Mouse (Mus musculus) liver, embryonic 15.5 days (tissue): ENCODE measurements at regions not wholly inside any gene's neighbourhood (a gene's known extent, or its start where the extent isn't known, plus 50 kb on each side); places are given as distances from the start of the nearest gene placed in this dataset.

ENCODE experiments used
- ATAC-seq: fragments of 200-750 bp; cut with Nextera tagmentation; 2 replicates; pipeline ENCODE4 v1.8.0; 2017; ENCODE audit warnings: moderate number of reproducible peaks, mild to moderate bottlenecking, moderate library complexity; ENCODE audit not compliant: insufficient read depth
- H3K27ac ChIP-seq: fragments of 300-500 bp; sonication (generic); replicated peaks from 2 replicates; pipeline ENCODE4 v1.5.1; 2015; ENCODE audit warnings: mild to moderate bottlenecking, inconsistent platforms
- H3K27me3 ChIP-seq: fragments of 300-500 bp; sonication (generic); 2 replicates; pipeline ENCODE4 v1.6.1; 2015; ENCODE audit warnings: mild to moderate bottlenecking, inconsistent platforms
- H3K36me3 ChIP-seq: fragments of 300-500 bp; sonication (generic); replicated peaks from 2 replicates; pipeline ENCODE4 v1.6.1; 2015; ENCODE audit warnings: moderate library complexity, mild to moderate bottlenecking, inconsistent platforms
- H3K4me1 ChIP-seq: fragments of 300-500 bp; sonication (generic); replicated peaks from 2 replicates; pipeline ENCODE4 v1.6.1; 2015; ENCODE audit warnings: inconsistent platforms
- H3K4me2 ChIP-seq: fragments of 300-500 bp; sonication (generic); 2 replicates; pipeline ENCODE4 v1.6.1; 2015; ENCODE audit warnings: moderate library complexity, mild to moderate bottlenecking, inconsistent platforms
- H3K4me3 ChIP-seq: fragments of 300-500 bp; sonication (generic); replicated peaks from 2 replicates; pipeline ENCODE4 v1.5.1; 2015; ENCODE audit warnings: mild to moderate bottlenecking, inconsistent platforms
- H3K9ac ChIP-seq: fragments of 300-500 bp; sonication (generic); 2 replicates; pipeline ENCODE4 v1.6.1; 2015; ENCODE audit warnings: moderate library complexity, mild to moderate bottlenecking, inconsistent platforms
- H3K9me3 ChIP-seq: fragments of 300-500 bp; sonication (generic); replicated peaks from 2 replicates; pipeline ENCODE4 v1.6.1; 2016; ENCODE audit warnings: inconsistent platforms
- WGBS: fragments of 180-500 bp; shearing (Covaris S2); methylation state at CpG from one replicate; pipeline ENCODE4 v1.1.7; 2015; ENCODE audit warnings: mixed read lengths; ENCODE audit not compliant: insufficient replicate concordance; 5-methylcytosine and 5-hydroxymethylcytosine counted together

DNA sequence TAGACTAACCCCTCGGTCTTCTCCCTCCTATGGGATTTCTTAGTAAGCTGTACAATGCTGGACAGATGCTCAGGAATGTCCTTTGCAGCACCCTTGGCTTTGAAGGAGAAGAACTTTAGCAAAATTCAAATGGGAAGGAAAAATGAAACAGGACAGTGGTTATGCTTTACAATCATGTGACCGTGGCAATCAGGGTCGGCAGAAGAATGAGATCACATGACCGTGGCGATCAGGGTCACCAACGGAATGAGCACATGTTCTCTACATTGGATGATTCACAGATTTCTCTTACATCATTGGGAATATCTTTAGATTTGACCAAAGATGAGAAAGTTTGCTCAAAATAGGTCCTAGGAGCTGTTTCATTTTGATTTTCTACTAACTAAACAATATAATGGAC is 108.7 kb upstream of the Sgcd start:
- no peaks in the 10 kb centered on the region for H3K27me3 ChIP-seq
- no peak overlapping the region for H3K27ac ChIP-seq
- no peak overlapping the region for H3K4me2 ChIP-seq
- no peak overlapping the region for H3K4me3 ChIP-seq
- H3K9ac ChIP-seq, result no peak overlapping the region
- H3K4me1 ChIP-seq, result no peaks in the 10 kb centered on the region
- H3K9me3 ChIP-seq, result no peaks in the 10 kb centered on the region
- no peaks in the 10 kb centered on the region for H3K36me3 ChIP-seq
- ATAC-seq, result no peak
- 74% methylated on average over 6 of the region's 6 CpGs for WGBS

DNA sequence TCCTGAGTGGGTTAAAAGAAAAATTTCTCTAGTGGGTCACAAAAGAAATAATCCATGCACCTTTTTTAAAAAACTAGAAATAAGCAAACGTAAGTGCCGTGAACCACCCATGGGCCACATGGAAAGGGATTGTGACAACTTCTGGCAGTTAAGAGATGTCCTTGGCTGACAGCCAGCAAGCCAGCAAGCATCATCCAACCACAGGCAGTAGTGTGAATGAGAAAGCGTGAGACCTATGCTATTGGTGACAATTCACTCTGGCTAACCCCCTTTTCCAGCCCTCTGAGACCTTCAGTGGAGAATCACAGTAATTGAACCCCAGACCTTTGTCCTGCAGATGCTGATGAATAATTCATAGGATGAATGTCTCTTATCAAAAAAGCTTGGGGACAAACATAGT is 78.3 kb upstream of the Sgcd start:
- Histone ChIP-seq H3K4me1 (no peaks in the 10 kb centered on the region), H3K9me3 (no peaks in the 10 kb centered on the region), H3K4me2 (no peak overlapping the region), H3K27me3 (no peaks in the 10 kb centered on the region), H3K27ac (no peak overlapping the region), H3K4me3 (no peak overlapping the region), H3K9ac (no peak overlapping the region), H3K36me3 (no peaks in the 10 kb centered on the region)
- no peak for ATAC-seq
- WGBS, result 64% methylated on average over 3 of the region's 3 CpGs

DNA sequence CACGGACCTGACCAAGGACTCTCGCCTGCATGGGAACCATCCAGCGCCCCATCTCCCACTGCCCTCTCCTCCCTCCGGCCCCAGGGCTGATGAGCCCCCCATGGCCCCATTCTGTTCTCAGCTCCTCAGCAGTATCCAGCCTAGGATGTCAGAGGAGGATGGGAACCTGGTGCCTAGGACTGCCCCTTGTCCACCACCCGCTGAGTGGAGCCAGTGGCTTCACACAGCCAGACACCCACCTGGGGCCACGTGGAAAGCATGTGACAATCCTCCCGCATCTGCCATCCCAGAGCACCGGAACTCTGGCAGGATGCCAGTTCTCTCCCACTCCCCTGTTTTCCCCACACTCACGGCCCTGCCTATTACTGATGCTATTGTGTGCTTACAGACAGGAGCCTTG is 75.0 kb upstream of the Sgcd start:
- no peaks in the 10 kb centered on the region for H3K4me1 ChIP-seq
- H3K27ac ChIP-seq, result no peak overlapping the region
- no peaks in the 10 kb centered on the region for H3K36me3 ChIP-seq
- no peak for ATAC-seq
- no peak overlapping the region for H3K9ac ChIP-seq
- H3K9me3 ChIP-seq, result no peaks in the 10 kb centered on the region
- no peak overlapping the region for H3K4me3 ChIP-seq
- no peak overlapping the region for H3K4me2 ChIP-seq
- no peaks in the 10 kb centered on the region for H3K27me3 ChIP-seq
- 59% methylated on average over 9 of the region's 9 CpGs for WGBS

DNA sequence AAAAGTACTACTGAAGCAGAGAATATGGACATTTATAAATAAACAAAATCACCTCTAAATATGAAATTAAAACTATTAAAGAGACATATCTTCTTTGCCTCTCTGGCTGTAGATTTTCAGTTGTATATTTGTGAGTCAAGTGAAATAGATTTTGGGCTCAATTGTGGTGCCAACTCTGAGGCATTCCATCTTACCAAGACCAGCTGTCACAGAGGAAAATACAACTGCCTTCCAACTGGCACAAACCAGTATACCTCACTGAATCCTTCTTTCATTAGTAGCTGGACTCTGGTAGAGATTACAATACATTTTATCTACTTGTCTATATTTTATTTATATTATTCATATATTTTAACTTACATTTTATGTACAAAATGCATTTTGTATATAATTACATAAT is 72.7 kb upstream of the Sgcd start:
- no peak for ATAC-seq
- no peaks in the 10 kb centered on the region for H3K27me3 ChIP-seq

DNA sequence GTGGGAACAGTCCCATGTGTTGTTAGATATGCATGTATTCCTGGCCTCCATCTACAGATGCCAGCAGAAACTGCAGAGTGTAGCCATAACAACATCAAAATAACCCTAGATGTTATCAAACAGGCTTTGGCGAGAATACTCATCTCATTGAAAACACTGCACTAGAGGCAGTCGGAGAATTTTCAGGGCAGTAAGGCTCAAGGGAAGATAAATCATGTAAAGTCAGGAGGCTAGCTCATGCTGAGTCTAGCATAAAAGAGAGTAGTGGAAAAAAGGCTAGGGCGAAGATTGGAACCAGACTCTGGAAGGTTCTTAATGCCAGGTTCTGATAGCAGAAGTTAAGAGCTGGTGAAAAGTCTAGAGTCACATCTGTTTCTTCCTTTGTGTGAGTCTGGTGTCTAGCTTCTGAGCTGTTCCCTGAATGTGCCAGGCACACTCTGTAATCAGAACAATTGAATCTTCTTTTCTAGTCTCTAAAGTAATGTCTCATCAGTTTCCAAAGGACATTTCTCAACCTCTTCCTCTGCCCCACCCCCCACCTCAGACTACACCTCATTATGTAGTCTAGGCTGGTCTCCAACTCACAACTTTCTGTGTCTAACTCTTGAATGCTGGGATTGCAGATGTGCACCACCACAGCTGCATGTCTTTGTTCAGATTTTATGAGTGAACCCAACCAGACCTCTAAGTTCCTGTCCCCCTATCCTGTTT is 62.5 kb upstream of the Sgcd start:
- H3K4me1 ChIP-seq, result no peaks in the 10 kb centered on the region
- 56% methylated on average over 3 of the region's 3 CpGs for WGBS
- H3K27ac ChIP-seq, result no peak overlapping the region
- H3K9ac ChIP-seq, result no peak overlapping the region
- no peak overlapping the region for H3K4me3 ChIP-seq
- H3K9me3 ChIP-seq, result no peaks in the 10 kb centered on the region
- no peak overlapping the region for H3K4me2 ChIP-seq
- no peak for ATAC-seq
- H3K27me3 ChIP-seq, result no peaks in the 10 kb centered on the region
- no peaks in the 10 kb centered on the region for H3K36me3 ChIP-seq

More for the DNA sequence above, 72.7 kb upstream of the Sgcd start:
- Histone ChIP-seq H3K36me3 (no peaks in the 10 kb centered on the region), H3K4me1 (no peaks in the 10 kb centered on the region), H3K27ac (no peak overlapping the region), H3K9ac (no peak overlapping the region), H3K9me3 (no peaks in the 10 kb centered on the region), H3K4me2 (no peak overlapping the region), H3K4me3 (no peak overlapping the region)

DNA sequence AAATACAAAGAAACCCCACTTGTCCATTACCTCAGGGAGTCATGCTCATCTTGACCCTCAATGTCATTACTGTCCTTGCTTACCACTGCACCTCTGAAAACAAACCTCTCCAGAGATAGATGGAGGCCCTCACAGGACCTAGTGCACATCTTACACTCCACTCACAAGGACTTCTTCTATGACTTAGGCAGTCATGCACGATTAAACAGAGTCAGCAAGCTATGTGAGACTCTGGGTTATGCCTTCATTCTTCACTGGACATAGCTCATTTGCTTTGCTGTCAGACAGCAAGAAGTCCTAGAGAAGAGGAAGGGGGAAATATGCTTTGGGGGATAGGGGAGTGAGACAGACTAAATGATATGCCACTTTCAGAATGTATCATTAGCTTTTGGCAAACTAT is 59.5 kb upstream of the Sgcd start:
- Histone ChIP-seq H3K27me3 (no peaks in the 10 kb centered on the region), H3K4me1 (no peaks in the 10 kb centered on the region), H3K4me3 (no peak overlapping the region), H3K4me2 (no peak overlapping the region), H3K36me3 (no peaks in the 10 kb centered on the region), H3K9me3 (no peaks in the 10 kb centered on the region), H3K9ac (no peak overlapping the region), H3K27ac (no peak overlapping the region)
- no peak for ATAC-seq
- 38% methylated on average over 1 of the region's 1 CpGs for WGBS
